Mouse (Mus musculus) liver, adult 2 months (tissue): ENCODE data around the gene Atp10a.

Experiments
- CTCF ChIP-seq: fragments of 200-500 bp; IDR thresholded peaks from 2 replicates; pipeline ENCODE4 v1.5.1; 2011; ENCODE audit warnings: low read depth, low read length, control low read depth
- POLR2A ChIP-seq: fragments of 200-500 bp; IDR thresholded peaks from 2 replicates; pipeline ENCODE4 v1.6.1; 2011; ENCODE audit warnings: low read length, control low read depth; ENCODE audit not compliant: insufficient read depth; ENCODE audit errors: extremely low read depth

DNA sequence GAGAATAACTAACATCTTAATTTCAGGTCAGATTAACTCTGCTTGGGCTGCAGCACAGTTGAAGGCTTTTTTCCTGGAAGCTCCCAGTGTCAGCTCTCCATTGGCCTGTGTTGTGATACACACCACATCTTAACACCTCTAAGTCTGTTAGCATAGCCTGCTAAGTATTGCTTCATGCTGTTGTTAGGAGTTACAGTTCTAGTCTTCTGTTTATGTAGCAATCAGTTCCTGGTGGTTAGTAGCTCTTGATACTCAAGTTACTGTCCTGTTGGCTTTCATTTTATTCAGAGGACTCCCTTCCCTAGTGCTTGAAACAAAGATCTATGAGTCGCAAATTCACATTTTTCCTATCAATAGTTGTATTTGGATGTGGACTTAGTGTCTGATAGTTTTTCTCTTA, 39.7 kb downstream of the Atp10a start:
- TF ChIP-seq CTCF (no peak), POLR2A (no peak)
